Mouse (Mus musculus) thymus, adult 2 months (tissue): ENCODE data around the gene Ccp110.

Experiments used
- CTCF ChIP-seq: fragments of 200-500 bp; IDR thresholded peaks from 2 replicates; pipeline ENCODE4 v1.5.1; 2012; ENCODE audit warnings: mild to moderate bottlenecking, control low read depth, low read length, moderate library complexity, borderline replicate concordance; ENCODE audit not compliant: control insufficient read depth, poor library complexity, insufficient read depth; ENCODE audit errors: extremely low read depth
- POLR2A ChIP-seq: fragments of 200-500 bp; IDR thresholded peaks from 2 replicates; pipeline ENCODE4 v1.6.1; 2012; ENCODE audit warnings: mild to moderate bottlenecking, low read length, control low read depth, moderate library complexity; ENCODE audit not compliant: control insufficient read depth, poor library complexity, insufficient read depth; ENCODE audit errors: extremely low read depth

GRCm38 (mm10) chr7:118712228-118713173, at the start of gene Ccp110:
- TF ChIP-seq CTCF (peak; percentile 28; the same call in 1 of the 2 replicates), POLR2A (no peak)
